Mouse (Mus musculus): ENCODE data around the gene Zfp319. TPM values are rescaled to one million over a fixed set of nuclear protein-coding genes. Genes with fewer than 3 reads are reported as not detected.

The Zfp319 gene
- total and polyA plus RNA-seq, 3 experiments = 0.83 to 3.3 (median 2.0) TPM

DNA sequence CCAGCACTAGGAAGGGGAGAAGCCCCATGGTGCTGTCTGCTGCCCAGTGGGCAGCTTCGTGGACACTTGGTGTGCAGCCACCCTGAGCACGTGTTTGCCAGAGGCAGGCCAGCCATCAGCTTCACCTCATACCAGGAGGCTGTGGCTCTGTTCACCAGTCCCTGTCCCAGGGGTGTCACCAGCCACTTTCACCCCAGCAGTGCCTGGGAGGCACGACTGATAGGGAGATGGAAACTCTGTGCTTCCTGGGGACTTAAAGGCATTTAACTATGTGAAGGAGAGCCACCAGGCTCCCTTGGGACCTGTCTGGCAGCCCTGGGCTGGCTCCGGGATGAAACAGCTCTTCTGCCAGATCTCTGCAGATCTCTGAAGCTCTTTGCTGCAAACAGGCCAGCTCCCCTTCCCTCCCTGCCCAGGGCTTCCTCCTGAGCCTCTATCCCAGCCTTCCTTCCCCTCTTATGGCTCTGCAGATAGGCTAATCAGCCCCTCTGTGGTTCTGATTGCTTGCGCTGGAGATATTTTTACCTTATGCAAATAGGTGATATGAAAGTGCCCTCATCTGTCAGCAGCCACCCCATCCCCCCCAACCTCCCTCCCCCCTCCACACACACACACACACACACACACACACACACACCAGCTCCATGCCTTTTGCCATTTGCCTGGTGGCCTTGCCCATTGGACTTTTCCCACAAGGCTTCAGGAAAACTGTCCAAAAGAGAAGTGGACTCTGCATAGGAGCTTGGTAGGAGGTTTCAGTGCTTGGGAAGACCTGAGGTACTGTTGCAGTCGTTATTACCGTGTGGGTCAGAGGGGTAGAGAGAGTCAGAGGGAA is 28.6 kb upstream of the Zfp319 start:
- Histone ChIP-seq H3K27me3 (replicated peaks) (no peaks in the 10 kb centered on the region), H3K9me3 (replicated peaks; ENCODE audit: low read length) (no peaks in the 10 kb centered on the region), H3K4me3 (replicated peaks in 1 of 3; ENCODE audit: low read depth in 2 of 3, low read length in 2 of 3, poor library complexity in 1 of 3) (peak overlapping the region in 1 of 3 experiments; percentile 9), H3K4me2 (ENCODE audit: insufficient read depth, low read depth, poor library complexity, severe bottlenecking) (peak overlapping the region; percentile 47), H3K4me1 (ENCODE audit: control insufficient read depth in 1 of 2, insufficient read depth in 2 of 2) (peaks cover 22 to 34% of the 10 kb centered on the region in 2 experiments), H3K27ac (ENCODE audit: insufficient read depth, low read depth) (no peak overlapping the region), H3K36me3 (replicated peaks in 1 of 2; ENCODE audit: control insufficient read depth in 1 of 2, insufficient read depth in 1 of 2, low read length in 1 of 2) (no peaks in the 10 kb centered on the region), H3K79me2 (replicated peaks; ENCODE audit: control insufficient read depth, extremely low read depth, insufficient read depth, poor library complexity, severe bottlenecking) (no peaks in the 10 kb centered on the region), H3K9ac (ENCODE audit: insufficient read depth, low read depth) (no peak overlapping the region)
- dilution Hi-C loops (cut with MboI; ENCODE audit: extremely low pct_ligation_motif_present, extremely low pct_unique_long_range_greater_than_20kb, low sequenced_read_pairs) = no loop called here
- no peak for TF ChIP-seq MYC (IDR thresholded peaks at IDR 0.05; ENCODE audit: low read depth, low read length)
- no peak for TF ChIP-seq CHD2 (IDR thresholded peaks at IDR 0.05; ENCODE audit: low read length)
- 0 out of 2 replicates have a peak, but pooled peaks have one; percentile 37 for TF ChIP-seq MXI1 (IDR thresholded peaks at IDR 0.05; ENCODE audit: low read depth, low read length)
- 0 out of 2 replicates have a peak, but pooled peaks have one; percentile 31 for TF ChIP-seq BHLHE40 (IDR thresholded peaks at IDR 0.05; ENCODE audit: low read depth, low read length)
- peak; percentile 77 for TF ChIP-seq MAX (IDR thresholded peaks at IDR 0.05; ENCODE audit: low read length)
- TF ChIP-seq JUND (conservative IDR thresholded peaks at IDR 0.05; ENCODE audit: low read depth, low read length) = no peak
- no peak for TF ChIP-seq CHD1 (IDR thresholded peaks at IDR 0.05; ENCODE audit: low read depth, low read length)
- no peak for TF ChIP-seq TBP (conservative IDR thresholded peaks at IDR 0.05; ENCODE audit: low read depth, low read length)
- 0 out of 2 replicates have a peak, but pooled peaks have one; percentile 15 for TF ChIP-seq EP300 (IDR thresholded peaks at IDR 0.05; ENCODE audit: low read length)
- peak; percentile 64 for DNase-seq (ENCODE audit: extremely low read depth)
- in situ Hi-C loops (cut with MboI; ENCODE audit: low pct_ligation_motif_present, low pct_unique_long_range_greater_than_20kb, low sequenced_read_pairs) = loop anchor here (10.0 kb wide), 1 partner anchor 74 kb away; the partner anchor contains the start of gene Cfap20

DNA sequence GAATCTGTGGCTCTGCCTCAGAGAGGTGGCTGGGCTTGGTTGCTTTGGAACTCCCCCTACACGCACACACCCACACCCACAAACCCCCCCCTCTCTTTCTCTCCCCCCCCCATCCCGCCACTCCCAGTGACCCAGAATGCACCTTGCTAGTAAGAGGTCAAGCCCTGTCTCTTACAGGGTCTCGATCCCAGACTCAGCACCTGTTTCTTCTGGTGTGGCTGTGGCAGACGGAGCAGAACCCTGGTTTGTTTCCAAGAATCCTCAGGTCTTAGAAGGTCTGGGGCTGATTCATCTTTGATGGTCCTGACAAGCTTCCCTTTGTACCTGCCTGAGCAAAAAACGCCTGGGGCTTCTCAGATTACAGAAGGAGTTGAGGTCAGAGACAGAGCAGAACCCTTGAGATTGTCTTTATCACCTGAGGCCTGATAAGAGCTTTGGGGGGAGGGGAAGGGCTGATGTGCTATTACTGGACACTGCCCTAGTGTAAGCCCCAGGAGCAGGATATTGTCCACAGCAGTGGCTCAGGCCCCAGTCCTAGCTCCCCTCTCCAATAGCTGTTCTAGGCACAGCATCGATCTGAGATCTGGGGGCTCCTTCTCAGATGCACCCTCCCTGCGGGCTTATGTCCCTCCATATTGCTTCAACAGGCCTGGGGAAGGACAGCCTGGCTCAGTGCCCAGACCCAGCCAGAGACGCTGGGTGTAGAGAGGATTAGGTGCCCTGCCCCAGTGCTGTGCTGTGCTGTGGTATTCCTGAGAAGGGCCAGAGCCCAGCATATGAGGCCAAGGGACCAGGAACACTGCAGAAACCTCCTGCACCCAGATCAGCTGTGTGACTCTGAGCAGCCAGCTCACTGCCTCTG is 27.0 kb upstream of the Zfp319 start:
- Histone ChIP-seq H3K27ac (ENCODE audit: insufficient read depth, low read depth) (no peak overlapping the region), H3K27me3 (replicated peaks) (no peaks in the 10 kb centered on the region), H3K4me2 (ENCODE audit: insufficient read depth, low read depth, poor library complexity, severe bottlenecking) (no peak overlapping the region), H3K79me2 (replicated peaks; ENCODE audit: control insufficient read depth, extremely low read depth, insufficient read depth, poor library complexity, severe bottlenecking) (no peaks in the 10 kb centered on the region), H3K4me1 (ENCODE audit: control insufficient read depth in 1 of 2, insufficient read depth in 2 of 2) (peaks cover 22 to 34% of the 10 kb centered on the region in 2 experiments), H3K4me3 (replicated peaks in 1 of 3; ENCODE audit: low read depth in 2 of 3, low read length in 2 of 3, poor library complexity in 1 of 3) (no peak overlapping the region), H3K9me3 (replicated peaks; ENCODE audit: low read length) (no peaks in the 10 kb centered on the region), H3K9ac (ENCODE audit: insufficient read depth, low read depth) (no peak overlapping the region), H3K36me3 (replicated peaks in 1 of 2; ENCODE audit: control insufficient read depth in 1 of 2, insufficient read depth in 1 of 2, low read length in 1 of 2) (no peaks in the 10 kb centered on the region)
- in situ Hi-C loops (cut with MboI; ENCODE audit: low pct_ligation_motif_present, low pct_unique_long_range_greater_than_20kb, low sequenced_read_pairs) (no loop called here), dilution Hi-C loops (cut with MboI; ENCODE audit: extremely low pct_ligation_motif_present, extremely low pct_unique_long_range_greater_than_20kb, low sequenced_read_pairs) (no loop called here)
- DNase-seq (ENCODE audit: extremely low read depth) = no peak
- TF ChIP-seq MAX (IDR thresholded peaks at IDR 0.05; ENCODE audit: low read length) (no peak), ETS1 (conservative IDR thresholded peaks at IDR 0.05; ENCODE audit: low read depth, low read length) (no peak), RCOR1 (conservative IDR thresholded peaks at IDR 0.05; ENCODE audit: low read depth, low read length) (no peak), SIN3A (IDR thresholded peaks at IDR 0.05; ENCODE audit: low read length) (no peak)
